Mouse (Mus musculus) activated CD4-positive, CD25-positive, alpha-beta regulatory T cell, adult 9 weeks (primary cell): ENCODE measurements around the gene Gm8332. TPM values are rescaled to one million over a fixed set of nuclear protein-coding genes. Genes with fewer than 3 reads are reported as not detected.

ENCODE experiments used
- polyA plus RNA-seq: library from polyadenylated mRNA; unstranded; fragments of 100-300 nt; shearing (Covaris generic); gene quantifications from one replicate; pipeline ENCODE4 v1.2.1, GENCODE M21; 2017

The Gm8332 gene
- not detected for polyA plus RNA-seq

GRCm38 (mm10) chr12:88250000-88250399 is at the start of gene Gm8332:
Gene Gm8332, minus strand, starts transcription at chr12:88250100.

GRCm38 (mm10) chr12:88274400-88274799 is 24.5 kb upstream of the Gm8332 start, which contains the start of gene Gm5662:
Gene Gm5662, minus strand, starts transcription at chr12:88274500.

Other genes starting within 250 kb of the Gm8332 start
- not detected for gene Gm2075, start 238.3 kb downstream of the Gm8332 start, polyA plus RNA-seq
- not detected for gene Gm6803, start 231.3 kb downstream of the Gm8332 start, polyA plus RNA-seq
- not detected for gene Gm2056, start 223.1 kb downstream of the Gm8332 start, polyA plus RNA-seq
- gene Gm16368, start 166.4 kb downstream of the Gm8332 start, polyA plus RNA-seq = not detected
- not detected for gene Gm10436, start 68.0 kb downstream of the Gm8332 start, polyA plus RNA-seq
- gene Gm5662, start 24.4 kb upstream of the Gm8332 start, polyA plus RNA-seq = not detected
- gene Gm5039, start 73.9 kb upstream of the Gm8332 start, polyA plus RNA-seq = not detected
- 21.1 TPM for gene Adck1, start 110.5 kb upstream of the Gm8332 start, polyA plus RNA-seq